Mouse (Mus musculus): ENCODE measurements at regions not wholly inside any gene's neighbourhood (a gene's known extent, or its start where the extent isn't known, plus 50 kb on each side); places are given as distances from the start of the nearest gene placed in this dataset.
"Not testable (repeated sequence)": the region's sequence is repeated elsewhere in the genome, so short reads cannot be mapped to it uniquely, and the experiment has no call there.

GRCm38 (mm10) chr7:36198091-36198700, 395.4 kb upstream of the Zfp507 start:
- DNase-seq = no peak
- H3K4me3 ChIP-seq = no peak overlapping the region
- intact Hi-C loops (cut with DNase I) = no loop called here
- TF ChIP-seq CTCF (IDR thresholded peaks at IDR 0.05) = 0 out of 2 replicates have a peak, but pooled peaks have one; percentile 1
- H3K27ac ChIP-seq = no peak overlapping the region

GRCm38 (mm10) chr7:36196154-36196720, 393.4 kb upstream of the Zfp507 start:
- no peak for TF ChIP-seq CTCF (IDR thresholded peaks at IDR 0.05)
- H3K4me3 ChIP-seq = no peak overlapping the region
- intact Hi-C loops (cut with DNase I) = no loop called here
- H3K27ac ChIP-seq = no peak overlapping the region
- no peak for DNase-seq

GRCm38 (mm10) chr7:36192645-36193044, 389.8 kb upstream of the Zfp507 start:
- H3K27ac ChIP-seq = no peak overlapping the region
- no peak overlapping the region for H3K4me3 ChIP-seq
- intact Hi-C loops (cut with DNase I) = no loop called here
- TF ChIP-seq CTCF (IDR thresholded peaks at IDR 0.05) = no peak
- no peak for DNase-seq

- no peak overlapping the region for H3K4me3 ChIP-seq
- no peak overlapping the region for H3K27ac ChIP-seq
- TF ChIP-seq CTCF (IDR thresholded peaks at IDR 0.05) = no peak
- no peak for DNase-seq
- intact Hi-C loops (cut with DNase I) = no loop called here
Measured at GRCm38 (mm10) chr7:36177947-36178346, 375.1 kb upstream of the Zfp507 start.

GRCm38 (mm10) chr7:36175296-36175695, 372.5 kb upstream of the Zfp507 start:
- H3K4me3 ChIP-seq = no peak overlapping the region
- intact Hi-C loops (cut with DNase I) = no loop called here
- no peak for TF ChIP-seq CTCF (IDR thresholded peaks at IDR 0.05)
- no peak for DNase-seq
- no peak overlapping the region for H3K27ac ChIP-seq

- DNase-seq; H3K4me3 ChIP-seq; H3K27ac ChIP-seq; intact Hi-C loops (cut with DNase I): not testable (repeated sequence)
Measured at GRCm38 (mm10) chr7:36172511-36172910, 369.7 kb upstream of the Zfp507 start.

GRCm38 (mm10) chr7:36157270-36157945, 354.6 kb upstream of the Zfp507 start:
- no peak overlapping the region for H3K27ac ChIP-seq
- DNase-seq = no peak
- no peak for TF ChIP-seq CTCF (IDR thresholded peaks at IDR 0.05)
- intact Hi-C loops (cut with DNase I) = no loop called here
- no peak overlapping the region for H3K4me3 ChIP-seq

- intact Hi-C loops (cut with DNase I) = no loop called here
- no peak for TF ChIP-seq CTCF (IDR thresholded peaks at IDR 0.05)
- Histone ChIP-seq H3K27ac (no peak overlapping the region), H3K4me3 (no peak overlapping the region)
- DNase-seq = no peak
Measured at GRCm38 (mm10) chr7:36156595-36156994, 353.8 kb upstream of the Zfp507 start.

GRCm38 (mm10) chr7:36155576-36155975, 352.8 kb upstream of the Zfp507 start:
- no peak for DNase-seq
- no peak for TF ChIP-seq CTCF (IDR thresholded peaks at IDR 0.05)
- no peak overlapping the region for H3K27ac ChIP-seq
- no peak overlapping the region for H3K4me3 ChIP-seq
- intact Hi-C loops (cut with DNase I) = no loop called here

GRCm38 (mm10) chr7:36155159-36155558, 352.4 kb upstream of the Zfp507 start:
- TF ChIP-seq CTCF (IDR thresholded peaks at IDR 0.05) = no peak
- H3K4me3 ChIP-seq = no peak overlapping the region
- intact Hi-C loops (cut with DNase I) = no loop called here
- H3K27ac ChIP-seq = no peak overlapping the region
- DNase-seq = no peak

- intact Hi-C loops (cut with DNase I) = no loop called here
- Histone ChIP-seq H3K27ac (no peak overlapping the region), H3K4me3 (no peak overlapping the region)
- DNase-seq = no peak
- TF ChIP-seq CTCF (IDR thresholded peaks at IDR 0.05) = no peak
Measured at GRCm38 (mm10) chr7:36150871-36151560, 348.2 kb upstream of the Zfp507 start.

GRCm38 (mm10) chr7:36136571-36136970, 333.8 kb upstream of the Zfp507 start:
- Histone ChIP-seq H3K4me3 (no peak overlapping the region), H3K27ac (no peak overlapping the region)
- intact Hi-C loops (cut with DNase I) = no loop called here
- TF ChIP-seq CTCF (IDR thresholded peaks at IDR 0.05) = no peak
- DNase-seq = peak; percentile 28

GRCm38 (mm10) chr7:36134557-36134956, 331.8 kb upstream of the Zfp507 start:
- DNase-seq = no peak
- Histone ChIP-seq H3K4me3 (no peak overlapping the region), H3K27ac (no peak overlapping the region)
- intact Hi-C loops (cut with DNase I) = no loop called here
- TF ChIP-seq CTCF (IDR thresholded peaks at IDR 0.05) = no peak

All from gastrocnemius, adult 2 months (tissue).